Mouse (Mus musculus): Measurements from ENCODE around the gene Nsmce1.

Nsmce1 gene

GRCm38 (mm10) chr7:125488706-125489105 lies 2.7 kb downstream of the Nsmce1 start:
- no peak for DNase-seq

GRCm38 (mm10) chr7:125487126-125487525 lies 4.3 kb downstream of the Nsmce1 start:
- DNase-seq, result no peak

- no peak for DNase-seq
Observed at GRCm38 (mm10) chr7:125486121-125486630, 5.2 kb downstream of the Nsmce1 start.

- no peak for DNase-seq
Observed at GRCm38 (mm10) chr7:125484791-125485190, 6.6 kb downstream of the Nsmce1 start.

- DNase-seq, result no peak
Observed at GRCm38 (mm10) chr7:125482886-125483285, 8.5 kb downstream of the Nsmce1 start.

GRCm38 (mm10) chr7:125482339-125482738 lies 9.1 kb downstream of the Nsmce1 start:
- no peak for DNase-seq

GRCm38 (mm10) chr7:125480518-125480917 lies 10.9 kb downstream of the Nsmce1 start:
- DNase-seq, result no peak

- peak; percentile 45 for DNase-seq
Observed at GRCm38 (mm10) chr7:125478391-125478984, 12.9 kb downstream of the Nsmce1 start.

- no peak for DNase-seq
Observed at GRCm38 (mm10) chr7:125475601-125476251, 15.7 kb downstream of the Nsmce1 start.

GRCm38 (mm10) chr7:125474535-125474934 lies 16.9 kb downstream of the Nsmce1 start:
- no peak for DNase-seq

GRCm38 (mm10) chr7:125471991-125472741 lies 19.2 kb downstream of the Nsmce1 start:
- peak; percentile 85 for DNase-seq

- DNase-seq, result no peak
Observed at GRCm38 (mm10) chr7:125470901-125471300, 20.5 kb downstream of the Nsmce1 start.

GRCm38 (mm10) chr7:125469937-125470336 lies 21.5 kb downstream of the Nsmce1 start:
- DNase-seq, result peak; percentile 80

- no peak for DNase-seq
Observed at GRCm38 (mm10) chr7:125462200-125462599, 29.2 kb downstream of the Nsmce1 start.

GRCm38 (mm10) chr7:125453671-125454070 lies 37.7 kb downstream of the Nsmce1 start:
- DNase-seq, result no peak

- DNase-seq, result no peak
Observed at GRCm38 (mm10) chr7:125451078-125451477, 40.3 kb downstream of the Nsmce1 start.

- no peak for DNase-seq
Observed at GRCm38 (mm10) chr7:125450678-125451077, 40.7 kb downstream of the Nsmce1 start.

- DNase-seq, result peak; percentile 96
Observed at GRCm38 (mm10) chr7:125444464-125445401, 46.7 kb downstream of the Nsmce1 start, which contains the start of gene Kdm8. Kdm8 (plus strand) TSS chr7:125444676.

GRCm38 (mm10) chr7:125444076-125444463 lies 47.3 kb downstream of the Nsmce1 start:
- no peak for DNase-seq

- DNase-seq, result no peak
Observed at GRCm38 (mm10) chr7:125442323-125442722, 49.1 kb downstream of the Nsmce1 start.

- no peak for DNase-seq
Observed at GRCm38 (mm10) chr7:125434666-125435290, 56.6 kb downstream of the Nsmce1 start.

- no peak for DNase-seq
Observed at GRCm38 (mm10) chr7:125433874-125434273, 57.5 kb downstream of the Nsmce1 start.
